Mouse (Mus musculus) frontal cortex, postnatal 25 days (tissue): ENCODE measurements around the gene Fhad1.

Source experiments
- DNase-seq, 2 experiments: peaks; one replicate each; pipeline ENCODE4 v3.0.0; 2022; ENCODE audit warnings: low spot score in 2 of 2

Gene Fhad1

GRCm38 (mm10) chr4:141932785-141933574 lies 81.9 kb downstream of the Fhad1 start:
- no peak for DNase-seq

DNA sequence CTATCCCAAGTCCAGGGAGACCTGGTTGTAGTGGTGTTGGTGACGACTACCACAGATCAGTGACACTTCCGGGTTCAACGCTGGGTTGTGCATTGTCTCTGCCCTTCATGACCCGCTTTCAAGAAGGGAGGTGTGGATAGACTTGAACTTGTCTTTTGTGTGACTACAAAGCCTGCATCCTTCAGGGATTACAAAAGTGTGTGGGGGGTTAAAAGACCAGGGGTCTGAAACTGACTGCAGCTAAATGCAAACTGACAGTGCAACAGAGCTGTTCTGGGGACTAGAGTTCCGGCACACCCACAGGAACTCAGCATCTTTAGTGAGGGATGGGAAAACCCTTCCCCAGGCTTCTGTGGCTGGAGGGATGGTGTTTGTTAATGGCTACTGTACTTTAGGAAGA lies 83.4 kb downstream of the Fhad1 start:
- no peak for DNase-seq

GRCm38 (mm10) chr4:141930001-141930400 lies 84.9 kb downstream of the Fhad1 start:
- DNase-seq: no peak

DNA sequence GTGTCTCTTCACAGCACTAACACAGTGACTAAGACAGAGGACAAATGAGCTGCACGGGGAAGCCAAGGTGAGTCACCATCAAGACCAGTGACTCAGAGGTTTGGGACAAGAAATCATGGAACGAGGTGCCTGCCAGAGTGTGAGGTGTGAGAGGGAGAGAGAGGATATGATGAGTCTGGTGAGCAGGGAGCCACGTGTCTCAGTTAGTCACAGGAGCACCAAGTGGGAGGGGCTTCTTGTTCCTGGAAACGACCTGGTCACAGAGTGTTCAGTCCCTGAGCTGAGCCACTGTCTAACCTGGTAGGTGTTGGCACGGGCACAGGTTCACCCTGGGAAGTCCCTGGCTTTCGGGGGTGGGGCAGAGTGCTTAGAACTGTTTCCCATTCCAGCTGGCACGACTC lies 86.0 kb downstream of the Fhad1 start:
- no peak for DNase-seq

GRCm38 (mm10) chr4:141925781-141926345 lies 89.0 kb downstream of the Fhad1 start:
- no peak for DNase-seq

DNA sequence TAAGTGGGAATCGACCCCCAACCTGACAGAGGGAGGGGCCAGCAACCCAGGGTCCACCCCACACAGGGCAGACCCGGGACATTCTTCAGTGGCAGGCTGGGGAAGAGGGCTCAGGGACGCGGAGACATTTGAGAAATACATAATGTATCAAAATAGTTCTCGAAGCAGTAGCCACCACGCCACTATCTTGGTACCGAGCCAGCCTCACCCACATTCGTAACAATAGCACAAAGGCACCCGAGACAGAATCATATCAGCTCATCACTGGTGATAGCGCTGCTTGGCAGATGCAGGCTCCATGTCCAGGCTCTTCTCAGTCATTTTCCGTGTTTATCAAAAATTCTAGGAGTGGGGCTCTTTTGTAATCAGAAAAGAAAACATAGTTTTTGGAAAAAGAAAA lies 90.9 kb downstream of the Fhad1 start:
- DNase-seq: no peak

DNA sequence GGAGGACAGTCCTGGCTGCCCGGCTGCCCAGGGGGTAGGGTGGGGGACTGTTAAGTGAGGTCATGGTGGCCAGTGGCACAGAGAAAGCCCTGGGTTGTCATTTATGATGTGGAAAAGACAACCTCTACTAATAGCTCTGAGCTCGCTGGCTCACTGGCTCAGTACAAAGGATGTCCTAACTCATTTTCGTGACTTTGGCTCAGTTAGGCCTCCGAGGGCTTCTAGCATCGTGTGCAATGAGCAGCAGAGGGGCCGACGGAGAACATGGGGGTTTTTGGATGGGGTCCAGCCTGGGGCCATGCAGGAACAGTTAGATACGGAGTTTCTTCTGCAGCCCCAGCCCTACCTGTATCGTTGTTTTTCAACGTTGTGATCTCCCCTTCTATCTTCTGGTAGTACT lies 94.5 kb downstream of the Fhad1 start:
- DNase-seq: no peak

- DNase-seq: no peak
Observed at GRCm38 (mm10) chr4:141917735-141918419, 97.0 kb downstream of the Fhad1 start.

GRCm38 (mm10) chr4:141914040-141914439 lies 100.8 kb downstream of the Fhad1 start:
- no peak for DNase-seq

DNA sequence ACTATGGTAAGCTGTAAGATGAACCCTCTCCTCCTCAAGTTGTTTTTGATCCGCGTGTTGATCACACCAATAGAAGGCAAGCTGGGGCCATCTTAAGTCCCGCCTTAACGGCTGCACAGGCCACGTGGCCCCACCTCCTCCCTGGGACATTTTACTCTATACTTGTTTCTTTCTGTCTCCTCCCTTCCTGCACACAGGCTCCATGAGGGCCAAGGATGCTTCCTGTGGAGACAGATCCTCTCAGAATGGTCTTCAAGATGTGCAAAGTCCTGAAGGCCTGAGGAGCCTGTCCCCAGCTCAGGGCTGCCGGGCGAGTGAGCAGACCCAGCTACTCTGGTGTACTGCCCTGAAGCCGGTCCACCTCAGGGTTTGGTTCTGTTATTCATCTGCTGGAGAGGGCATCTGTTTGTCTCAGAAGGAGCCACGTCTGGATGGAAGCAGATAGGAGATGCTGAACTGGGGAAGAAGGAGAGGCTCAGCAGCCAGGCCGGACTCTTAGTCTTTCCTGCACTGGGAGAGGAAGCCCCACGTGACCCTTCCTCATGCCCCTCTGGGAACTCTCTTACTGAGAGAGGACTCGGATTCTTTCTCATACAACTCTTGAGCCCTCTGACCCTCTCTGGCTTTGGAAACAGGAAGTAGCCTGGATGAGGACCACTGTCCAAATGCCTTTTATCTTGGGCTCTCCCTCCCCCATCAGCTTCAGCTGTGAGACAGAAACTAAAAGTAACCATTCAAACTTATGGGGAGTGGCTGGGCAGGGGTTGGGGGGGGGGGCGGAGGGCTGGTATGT lies 101.5 kb downstream of the Fhad1 start:
- no peak for DNase-seq

DNA sequence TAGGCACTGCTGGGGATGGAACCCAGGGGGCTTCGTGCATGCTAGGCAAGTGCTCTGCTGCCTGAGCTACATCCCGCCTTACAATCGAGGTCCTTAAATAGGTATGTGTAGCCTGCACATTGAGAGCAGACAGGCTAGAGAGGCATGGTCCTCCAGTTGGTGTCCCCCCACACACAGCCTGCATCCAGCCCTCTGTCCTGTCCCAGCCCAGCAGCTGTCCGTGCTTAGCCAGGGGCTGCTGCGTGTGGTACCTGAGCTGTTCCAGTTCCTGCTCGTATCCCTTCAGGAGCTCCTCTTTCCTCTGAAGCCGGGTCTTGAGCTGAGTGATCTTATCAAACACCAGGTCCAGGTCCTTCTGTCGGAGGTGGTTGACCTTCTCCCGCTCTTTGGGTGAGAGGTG lies 110.2 kb downstream of the Fhad1 start:
- no peak for DNase-seq

GRCm38 (mm10) chr4:141902479-141902858 lies 112.4 kb downstream of the Fhad1 start:
- DNase-seq: no peak

DNA sequence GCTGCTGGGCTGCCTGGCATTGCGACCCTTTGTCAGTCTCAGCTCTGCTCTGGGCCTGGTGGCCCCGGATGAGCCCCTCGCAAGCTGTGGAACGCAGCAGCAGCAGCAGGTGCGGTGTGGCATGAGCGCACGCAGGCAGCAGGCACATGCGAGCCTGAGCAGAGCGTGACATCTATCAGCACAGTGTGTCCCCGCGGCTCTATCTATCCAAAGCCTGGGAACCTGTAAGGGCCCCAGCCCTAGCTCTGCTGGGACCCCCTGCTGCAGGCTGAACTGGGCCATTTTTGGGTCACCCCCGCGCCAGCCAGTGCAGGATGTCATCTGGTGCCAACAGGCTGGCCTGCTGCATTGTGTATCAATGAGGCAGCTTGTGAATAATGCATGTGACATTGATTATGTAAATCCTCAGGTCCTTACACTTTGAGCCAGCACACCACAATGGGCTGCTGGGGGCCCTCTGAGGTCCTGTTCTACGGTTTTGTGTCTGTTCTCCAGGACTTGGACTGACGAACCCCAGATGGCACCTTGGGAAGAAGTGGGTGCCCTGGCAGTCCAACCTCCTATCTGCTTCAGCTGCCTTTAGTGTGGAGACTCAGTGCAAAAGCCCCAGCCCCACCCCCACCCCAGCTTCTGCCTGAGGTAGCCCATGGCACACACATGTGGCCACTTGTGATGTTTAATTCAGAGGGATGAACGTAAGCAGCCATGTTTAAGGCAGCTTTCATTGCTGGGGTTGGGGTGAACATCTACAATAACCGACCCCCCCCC lies 113.0 kb downstream of the Fhad1 start:
- DNase-seq: no peak

GRCm38 (mm10) chr4:141900421-141900820 lies 114.5 kb downstream of the Fhad1 start:
- DNase-seq: no peak

- no peak for DNase-seq
Observed at GRCm38 (mm10) chr4:141899936-141900335, 114.9 kb downstream of the Fhad1 start.

DNA sequence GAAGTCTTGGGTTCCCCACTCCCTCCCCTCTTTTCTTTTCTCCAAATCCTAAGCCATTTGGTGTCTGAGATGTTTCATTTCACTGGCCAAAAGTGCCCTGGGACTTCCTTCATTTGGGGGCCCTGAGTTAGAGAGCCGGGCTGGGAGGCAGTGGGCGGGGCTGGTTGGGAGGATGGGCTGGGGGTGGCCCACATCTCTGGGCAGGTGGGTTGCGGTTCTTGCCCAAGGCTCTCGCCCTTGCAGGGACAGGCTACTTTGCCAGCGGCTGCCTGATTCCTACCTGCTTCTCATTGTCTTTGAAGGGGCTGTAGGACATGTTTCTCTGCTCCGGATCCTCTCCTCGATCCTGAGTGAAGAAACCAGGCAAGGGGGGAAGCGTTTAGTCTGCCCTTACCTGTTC lies 116.0 kb downstream of the Fhad1 start:
- no peak for DNase-seq

DNA sequence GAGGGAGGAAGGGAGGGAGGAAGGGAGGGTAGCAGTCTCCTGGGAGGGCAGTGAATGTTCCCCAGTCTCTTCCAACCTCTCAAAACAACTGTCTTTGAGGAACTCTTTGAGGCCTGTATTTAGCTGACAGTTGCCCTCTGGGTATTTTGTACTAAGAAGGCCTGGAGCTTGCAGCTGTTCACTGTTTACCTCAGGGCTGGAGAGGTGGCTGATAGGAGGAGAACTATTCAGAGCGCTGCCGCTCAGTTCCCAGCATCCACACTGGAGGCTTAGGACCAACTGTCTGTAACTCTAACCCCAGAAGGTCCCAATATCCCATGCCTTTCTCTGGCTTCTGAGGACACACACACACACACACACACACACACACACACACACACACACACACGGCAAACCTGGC lies 117.0 kb downstream of the Fhad1 start:
- DNase-seq: no peak

- DNase-seq: no peak
Observed at GRCm38 (mm10) chr4:141897225-141897624, 117.7 kb downstream of the Fhad1 start.

GRCm38 (mm10) chr4:141895772-141896171 lies 119.1 kb downstream of the Fhad1 start:
- no peak for DNase-seq

GRCm38 (mm10) chr4:141893157-141893784 lies 121.6 kb downstream of the Fhad1 start:
- DNase-seq: no peak

DNA sequence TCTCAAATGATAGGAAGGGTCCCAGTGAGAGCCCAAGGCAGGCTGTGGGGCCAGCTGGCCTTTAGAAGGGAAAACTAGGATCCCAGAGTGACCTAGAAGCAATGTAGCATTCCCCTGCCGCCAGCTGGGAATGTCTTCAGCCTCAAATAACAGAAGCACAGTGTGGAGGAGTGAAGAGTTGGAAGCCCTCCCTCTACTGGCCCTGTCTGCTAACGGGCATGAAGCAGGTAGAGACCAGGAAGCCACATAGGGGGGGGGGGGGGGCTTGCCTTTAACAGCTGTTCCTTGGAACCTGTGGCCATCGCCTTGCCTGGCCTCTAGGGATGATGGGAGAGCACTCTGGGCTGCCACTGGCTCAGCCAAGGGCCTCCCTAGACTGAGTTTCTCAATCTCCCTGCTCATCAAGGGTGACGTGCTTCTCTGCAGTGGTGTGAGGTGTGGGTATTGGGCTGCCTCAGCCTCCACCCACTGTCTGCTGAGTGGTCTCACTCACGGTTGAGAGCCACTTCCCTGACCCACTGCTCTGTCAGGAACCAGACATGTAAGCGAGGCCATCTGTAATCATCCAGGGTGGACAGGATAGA lies 128.4 kb downstream of the Fhad1 start:
- DNase-seq: no peak
